Mouse (Mus musculus): ENCODE data around the gene Pogz. TPM values are rescaled to one million over a fixed set of nuclear protein-coding genes. Genes with fewer than 3 reads are reported as not detected.
"Not testable (repeated sequence)": the region's sequence is repeated elsewhere in the genome, so short reads cannot be mapped to it uniquely, and the experiment has no call there.

The Pogz gene
- polyA plus RNA-seq, 1 experiment, result 69.6 TPM

DNA sequence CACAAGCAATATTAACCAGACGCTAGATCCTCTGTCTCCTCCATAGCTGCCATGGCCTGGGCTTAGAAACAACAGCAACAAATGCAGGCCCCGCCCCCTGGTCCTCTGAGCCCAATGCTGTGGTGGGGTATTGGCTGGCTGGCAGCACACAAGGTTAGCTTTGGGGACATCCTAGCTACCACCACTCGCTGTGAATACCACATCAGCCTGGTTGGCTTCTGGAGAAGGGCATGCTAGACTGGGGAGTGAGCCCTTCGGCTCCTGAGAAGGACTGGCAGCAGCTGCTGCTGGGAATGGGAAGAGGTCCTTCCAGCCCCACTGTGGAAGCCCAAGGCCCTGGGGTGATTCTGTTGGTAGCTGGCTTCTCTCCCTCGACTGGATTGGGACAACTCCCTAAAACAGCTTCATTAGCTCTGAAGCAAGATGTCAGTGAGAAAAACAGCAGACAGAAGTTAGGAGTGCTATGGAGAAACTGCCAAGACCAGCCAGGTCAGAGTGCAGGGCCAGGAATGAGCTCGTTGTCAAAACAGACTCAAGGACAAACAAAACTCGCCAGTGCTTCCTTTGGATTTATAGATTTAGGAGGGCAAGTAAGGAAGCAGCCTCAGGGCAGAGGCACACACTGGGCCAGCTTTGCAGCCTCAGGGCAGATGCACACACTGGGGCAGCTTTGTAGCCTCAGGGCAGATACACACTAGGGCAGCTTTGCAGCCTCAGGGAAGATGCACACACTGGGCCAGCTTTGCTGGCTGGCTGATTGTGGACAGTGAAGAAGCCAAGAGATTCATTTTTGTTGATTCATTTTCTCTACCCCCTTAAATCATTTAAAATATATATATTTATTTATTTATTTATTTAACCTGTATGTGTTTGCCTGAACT, 93.3 kb downstream of the Pogz start:
- H3K4me3 ChIP-seq (ENCODE audit: control insufficient read depth, insufficient read depth, low read length); DNase-seq; H3K4me1 ChIP-seq (replicated peaks; ENCODE audit: control insufficient read depth, insufficient read depth, low read length); H3K27ac ChIP-seq (ENCODE audit: control insufficient read depth, insufficient read depth, low read length); H3K36me3 ChIP-seq (ENCODE audit: control insufficient read depth, insufficient read depth, low read length); H3K27me3 ChIP-seq (ENCODE audit: control insufficient read depth, insufficient read depth, low read length): not testable (repeated sequence)
- 85% methylated on average over 7 of the region's 7 CpGs for WGBS

DNA sequence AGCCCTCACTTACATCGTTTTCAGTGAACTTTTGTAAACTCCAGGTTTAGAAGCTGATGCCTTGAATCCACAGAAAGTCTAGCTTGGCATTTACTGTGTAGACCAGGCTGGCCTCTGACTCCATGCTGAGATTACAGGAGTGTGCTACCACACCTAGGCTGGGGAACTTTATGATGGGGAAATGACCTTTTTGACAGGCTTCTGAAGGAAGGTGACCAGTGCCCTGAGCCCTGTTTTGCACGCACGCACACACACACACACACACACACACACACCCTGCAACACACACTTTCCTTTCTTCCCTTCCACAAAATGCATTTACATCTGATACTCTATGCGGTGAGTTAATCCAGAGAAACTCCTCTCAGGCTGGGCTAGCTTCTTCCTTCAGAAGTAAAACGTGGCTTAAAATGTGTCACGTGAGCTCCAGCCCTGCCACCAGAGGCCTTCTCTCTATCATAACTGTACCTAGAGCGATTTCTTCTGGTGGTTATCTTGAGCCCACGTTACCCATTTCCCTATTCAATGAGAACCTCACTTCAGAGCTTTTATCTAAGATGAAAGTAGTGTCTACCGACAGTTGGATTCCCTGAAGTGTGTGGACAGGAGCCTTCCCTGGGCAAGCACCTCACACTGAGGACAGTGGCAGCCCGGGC, 94.2 kb downstream of the Pogz start:
- not testable (repeated sequence) for H3K4me3 ChIP-seq (ENCODE audit: control insufficient read depth, insufficient read depth, low read length); H3K27me3 ChIP-seq (ENCODE audit: control insufficient read depth, insufficient read depth, low read length); H3K36me3 ChIP-seq (ENCODE audit: control insufficient read depth, insufficient read depth, low read length); DNase-seq; H3K27ac ChIP-seq (ENCODE audit: control insufficient read depth, insufficient read depth, low read length); H3K4me1 ChIP-seq (replicated peaks; ENCODE audit: control insufficient read depth, insufficient read depth, low read length)
- 86% methylated on average over 10 of the region's 10 CpGs for WGBS

Other genes starting within 250 kb of the Pogz start
- not detected in 2 replicates for gene Gm10972, start 194.5 kb upstream of the Pogz start, polyA plus RNA-seq (2012; rRNA removed)
- 6.4 and 10.1 TPM in 2 replicates for gene Tuft1, start 178.7 kb upstream of the Pogz start, polyA plus RNA-seq (2012; rRNA removed)
- gene Selenbp2, start 144.0 kb upstream of the Pogz start, polyA plus RNA-seq (2012; rRNA removed), result 0.40 and 1.1 TPM in 2 replicates
- gene Cgn, start 51.1 kb upstream of the Pogz start, polyA plus RNA-seq (2012; rRNA removed), result 1.0 and 1.5 TPM in 2 replicates
- 314 and 384 TPM in 2 replicates for gene Psmb4, start 49.4 kb downstream of the Pogz start, polyA plus RNA-seq (2012; rRNA removed)
- gene Selenbp1, start 95.5 kb downstream of the Pogz start, polyA plus RNA-seq (2012; rRNA removed), result 15.9 and 26.7 TPM in 2 replicates
- gene Rfx5, start 116.5 kb downstream of the Pogz start, polyA plus RNA-seq (2012; rRNA removed), result 33.3 and 36.8 TPM in 2 replicates
- gene Pi4kb, start 137.2 kb downstream of the Pogz start, polyA plus RNA-seq (2012; rRNA removed), result 59.0 and 62.3 TPM in 2 replicates
- gene Zfp687, start 177.9 kb downstream of the Pogz start, polyA plus RNA-seq (2012; rRNA removed), result 57.1 and 61.2 TPM in 2 replicates
- 212 and 227 TPM in 2 replicates for gene Psmd4, start 205.0 kb downstream of the Pogz start, polyA plus RNA-seq (2012; rRNA removed)